Mouse (Mus musculus): ENCODE data around the gene March4. TPM values are rescaled to one million over a fixed set of nuclear protein-coding genes. Genes with fewer than 3 reads are reported as not detected.

March4 gene
- polyA plus RNA-seq, 1 experiment from 2014 or later: 0.37 TPM

DNA sequence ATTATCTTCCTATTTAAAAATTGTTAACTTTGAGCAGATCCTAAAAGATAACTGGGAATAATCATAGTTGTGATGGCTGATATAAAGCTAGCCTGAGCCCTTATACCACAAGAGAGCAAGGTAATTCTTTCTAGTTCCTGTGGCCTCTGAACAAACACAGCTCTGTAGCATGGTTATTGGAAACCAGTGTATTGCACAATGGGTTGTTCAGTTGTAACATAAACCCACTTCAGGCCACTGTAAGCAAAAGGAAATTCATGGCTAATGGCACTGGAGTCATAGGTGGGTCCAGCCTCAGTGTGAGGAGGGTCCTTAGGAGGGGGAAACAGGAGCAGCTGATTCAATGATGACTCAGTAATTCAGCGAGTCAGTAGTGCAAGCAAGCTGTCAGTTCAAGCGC lies 116.5 kb downstream of the March4 start:
- TF ChIP-seq CTCF (IDR thresholded peaks at IDR 0.05): no peak
- POLR2A ChIA-PET: no interaction called here
- no peaks in the 10 kb centered on the region for H3K27me3 ChIP-seq
- no peak for ATAC-seq
- no peak for DNase-seq (ENCODE audit: low read depth, low spot score)
- CTCF ChIA-PET: interaction anchor here (1.7 kb wide), 1 partner anchor 8 kb away, joined by 5 read pairs; no protein-coding TSS in a partner anchor
- in situ Hi-C loops (cut with MboI; ENCODE audit: low pct_unique_long_range_greater_than_20kb): no loop called here

GRCm38 (mm10) chr1:72418744-72419655 lies 117.7 kb downstream of the March4 start:
- ChIA-PET POLR2A (no interaction called here), CTCF (interaction anchor here (0.7 to 1.7 kb wide), 2 partner anchors 9 to 10 kb away, joined by 3 to 5 read pairs; no protein-coding TSS in a partner anchor)
- DNase-seq (ENCODE audit: low read depth, low spot score) (no peak), ATAC-seq (no peak)
- H3K27me3 ChIP-seq: no peaks in the 10 kb centered on the region
- in situ Hi-C loops (cut with MboI; ENCODE audit: low pct_unique_long_range_greater_than_20kb): no loop called here
- TF ChIP-seq CTCF (IDR thresholded peaks at IDR 0.05): no peak

DNA sequence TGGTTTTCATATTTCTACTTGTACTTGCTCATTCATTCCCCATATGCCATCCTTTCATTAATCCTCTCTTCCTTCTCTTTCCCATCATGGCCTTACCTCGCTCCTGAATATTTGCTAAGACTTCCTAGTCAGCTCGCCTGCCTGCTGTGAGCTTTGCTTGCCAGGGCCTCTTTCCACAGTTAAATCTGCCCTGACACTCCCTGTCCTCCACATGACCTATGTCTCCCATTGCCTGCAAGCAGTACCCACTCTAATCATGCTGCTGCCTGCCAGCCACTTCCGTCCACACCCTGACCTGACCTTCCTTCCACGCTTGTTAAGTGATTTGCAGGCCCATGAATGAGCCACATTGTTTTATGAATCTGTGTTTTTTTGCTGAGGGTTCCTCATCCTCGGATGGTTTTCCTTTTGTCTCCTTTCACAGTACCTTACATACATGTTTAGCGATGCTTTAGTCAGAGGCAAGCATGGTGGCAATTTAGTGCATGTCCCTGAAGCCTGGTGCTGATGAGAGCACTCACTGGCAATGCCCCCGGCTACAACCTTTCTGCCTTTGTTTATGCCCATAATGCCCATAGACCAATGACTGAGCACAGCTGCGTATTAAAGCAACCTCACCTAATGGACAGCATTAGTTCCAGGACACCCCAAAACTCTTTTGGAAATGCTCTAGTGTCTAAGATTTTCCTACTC lies 122.0 kb downstream of the March4 start:
- ChIA-PET CTCF (no interaction called here), POLR2A (no interaction called here)
- ATAC-seq (no peak), DNase-seq (ENCODE audit: low read depth, low spot score) (no peak)
- TF ChIP-seq CTCF (IDR thresholded peaks at IDR 0.05): no peak
- in situ Hi-C loops (cut with MboI; ENCODE audit: low pct_unique_long_range_greater_than_20kb): no loop called here
- no peaks in the 10 kb centered on the region for H3K27me3 ChIP-seq

DNA sequence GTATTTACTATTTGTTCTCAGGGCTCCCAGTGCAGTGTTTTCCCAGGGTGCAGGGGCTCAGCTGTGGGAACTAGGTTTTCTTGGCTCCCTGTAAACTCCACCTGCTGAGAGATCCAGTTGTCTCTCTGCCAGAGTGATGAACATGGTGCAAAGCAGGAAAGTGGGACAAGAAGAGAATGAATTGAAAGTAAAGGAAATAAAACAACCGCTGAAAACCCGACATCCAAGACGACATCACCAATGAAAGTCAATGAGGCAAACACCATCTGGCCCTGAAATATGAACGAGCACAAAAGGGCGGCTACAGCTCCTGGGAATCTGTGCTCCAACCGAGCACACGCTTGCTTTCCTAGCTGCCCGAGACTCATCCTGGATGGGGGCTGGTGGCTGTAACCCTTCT lies 122.6 kb downstream of the March4 start:
- no peak for DNase-seq (ENCODE audit: low read depth, low spot score)
- ChIA-PET CTCF (no interaction called here), POLR2A (no interaction called here)
- in situ Hi-C loops (cut with MboI; ENCODE audit: low pct_unique_long_range_greater_than_20kb): no loop called here
- TF ChIP-seq CTCF (IDR thresholded peaks at IDR 0.05): no peak
- ATAC-seq: no peak
- no peaks in the 10 kb centered on the region for H3K27me3 ChIP-seq

DNA sequence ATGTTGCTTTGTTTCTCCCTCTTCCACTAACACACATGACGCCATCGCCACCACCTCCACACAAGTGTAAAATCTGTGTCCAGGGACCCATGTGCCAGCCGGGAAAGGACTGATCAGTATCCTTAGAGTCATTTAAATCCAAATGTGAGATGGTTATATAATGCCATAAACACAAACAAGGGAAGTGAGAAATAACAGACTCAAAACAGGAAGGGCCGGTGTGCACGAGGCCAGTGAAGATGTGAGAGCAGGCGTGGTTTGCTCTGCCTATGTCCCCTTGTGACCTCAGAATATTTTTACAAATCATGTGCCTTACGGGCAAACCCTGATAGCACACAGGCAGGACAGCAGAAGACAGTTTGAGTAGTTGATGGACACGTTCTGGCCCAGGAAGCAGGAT lies 123.5 kb downstream of the March4 start:
- in situ Hi-C loops (cut with MboI; ENCODE audit: low pct_unique_long_range_greater_than_20kb): no loop called here
- H3K27me3 ChIP-seq: no peaks in the 10 kb centered on the region
- DNase-seq (ENCODE audit: low read depth, low spot score) (no peak), ATAC-seq (no peak)
- ChIA-PET POLR2A (no interaction called here), CTCF (interaction anchor here (1.9 kb wide), 1 partner anchor 12 kb away, joined by 5 read pairs; no protein-coding TSS in a partner anchor)
- no peak for TF ChIP-seq CTCF (IDR thresholded peaks at IDR 0.05)

- ChIA-PET POLR2A (no interaction called here), CTCF (no interaction called here)
- no peak for TF ChIP-seq CTCF (IDR thresholded peaks at IDR 0.05)
- no peak for DNase-seq (ENCODE audit: low read depth, low spot score)
- ATAC-seq: no peak
- in situ Hi-C loops (cut with MboI; ENCODE audit: low pct_unique_long_range_greater_than_20kb): no loop called here
- H3K27me3 ChIP-seq: no peaks in the 10 kb centered on the region
Measured at GRCm38 (mm10) chr1:72411108-72411507, 125.6 kb downstream of the March4 start.

GRCm38 (mm10) chr1:72409936-72410335 lies 126.8 kb downstream of the March4 start:
- ChIA-PET CTCF (interaction anchor here (1.6 kb wide), 1 partner anchor 10 kb away, joined by 3 read pairs; no protein-coding TSS in a partner anchor), POLR2A (no interaction called here)
- in situ Hi-C loops (cut with MboI; ENCODE audit: low pct_unique_long_range_greater_than_20kb): no loop called here
- no peaks in the 10 kb centered on the region for H3K27me3 ChIP-seq
- DNase-seq (ENCODE audit: low read depth, low spot score) (no peak), ATAC-seq (no peak)
- no peak for TF ChIP-seq CTCF (IDR thresholded peaks at IDR 0.05)

GRCm38 (mm10) chr1:72406505-72407079 lies 130.1 kb downstream of the March4 start:
- no peak for DNase-seq (ENCODE audit: low read depth, low spot score)
- CTCF ChIA-PET: no interaction called here
- POLR2A ChIA-PET: no interaction called here
- TF ChIP-seq CTCF (IDR thresholded peaks at IDR 0.05): no peak
- H3K27me3 ChIP-seq: no peaks in the 10 kb centered on the region
- no peak for ATAC-seq
- in situ Hi-C loops (cut with MboI; ENCODE audit: low pct_unique_long_range_greater_than_20kb): no loop called here

DNA sequence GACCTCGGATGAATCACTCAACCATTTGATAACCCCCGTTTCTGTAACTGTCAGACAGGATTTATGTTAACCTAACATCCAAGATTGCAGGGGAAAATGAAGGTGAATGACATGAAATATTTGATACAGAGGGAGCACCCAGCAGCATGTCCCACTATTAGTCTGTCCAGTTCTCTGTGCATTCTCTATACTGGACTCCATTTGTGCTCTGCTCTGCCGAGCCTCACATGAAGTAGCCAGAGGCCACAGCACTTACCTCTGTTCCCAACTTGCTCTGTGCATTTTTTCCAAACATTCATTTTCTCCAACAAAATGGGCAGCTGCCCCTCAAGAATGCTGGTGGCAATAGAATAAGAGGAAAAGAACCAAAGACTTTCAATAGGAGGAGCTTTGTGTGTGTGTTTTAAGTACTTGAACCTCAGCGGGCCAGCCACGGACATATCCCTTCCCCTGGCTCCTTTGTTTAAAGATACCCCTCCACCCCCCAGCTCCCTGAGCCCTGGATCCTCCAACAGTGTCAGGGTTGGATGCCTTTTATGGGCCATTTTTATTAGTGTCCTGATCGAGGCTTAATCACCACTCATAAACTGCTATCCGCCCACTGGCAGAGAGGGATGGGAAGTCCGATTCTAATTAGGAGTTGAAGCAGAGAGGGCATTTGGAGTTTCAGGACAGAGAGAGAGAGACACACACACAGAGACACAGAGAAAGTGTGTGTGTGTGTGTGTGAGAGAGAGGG lies 135.2 kb downstream of the March4 start:
- POLR2A ChIA-PET: no interaction called here
- no peak for TF ChIP-seq CTCF (IDR thresholded peaks at IDR 0.05)
- in situ Hi-C loops (cut with MboI; ENCODE audit: low pct_unique_long_range_greater_than_20kb): no loop called here
- CTCF ChIA-PET: interaction anchor here (1.4 kb wide), 1 partner anchor 11 kb away, joined by 5 read pairs; no protein-coding TSS in a partner anchor
- ATAC-seq: no peak
- DNase-seq (ENCODE audit: low read depth, low spot score): peak; percentile 12
- H3K27me3 ChIP-seq: no peaks in the 10 kb centered on the region

GRCm38 (mm10) chr1:72400616-72401015 lies 136.1 kb downstream of the March4 start:
- DNase-seq (ENCODE audit: low read depth, low spot score) (no peak), ATAC-seq (no peak)
- POLR2A ChIA-PET: interaction anchor here (1.1 kb wide), 1 partner anchor 106 kb away, joined by 3 read pairs; no protein-coding TSS in a partner anchor
- no peak for TF ChIP-seq CTCF (IDR thresholded peaks at IDR 0.05)
- CTCF ChIA-PET: no interaction called here
- in situ Hi-C loops (cut with MboI; ENCODE audit: low pct_unique_long_range_greater_than_20kb): no loop called here
- no peaks in the 10 kb centered on the region for H3K27me3 ChIP-seq
